16 mouse cellular contexts compared by ENCODE assay signal in the genomic region with DNA sequence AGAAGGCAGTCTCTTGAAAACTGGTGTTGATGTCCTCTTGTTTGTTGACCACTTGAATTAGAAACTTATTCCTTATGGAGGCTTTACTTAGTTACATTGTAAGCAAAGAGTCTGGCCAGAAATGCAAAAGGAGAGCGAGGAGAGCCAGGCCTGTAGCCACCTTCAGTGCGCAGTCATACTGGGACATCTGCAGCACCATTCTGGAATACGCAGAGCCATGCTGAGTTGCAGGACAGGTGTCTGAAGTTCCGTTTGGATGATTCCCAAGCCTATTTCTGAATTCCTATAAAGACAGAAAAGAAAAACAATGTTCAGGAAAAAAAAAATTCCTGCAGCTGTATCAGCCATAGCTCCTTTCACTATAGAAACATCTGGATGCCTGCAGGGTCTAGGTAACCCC.
DNase-seq lines count a peak whose midpoint lies in the region; ATAC-seq lines count a peak whose summit lies in the region.
"Had no signal": no experiment of that assay in that cellular context is flagged by ENCODE, and none has a peak within 500 bp of the region (broad histone marks: within the 10 kb centered on the region; RNA-seq: fewer than 3 reads in every experiment).

No protein-coding gene starts in this region.

- ATAC-seq in cerebellum, adult (ENCODE audit: insufficient number of reproducible peaks, low FRiP score, low TSS enrichment), result peak; percentile 46; the same call in 1 of the 2 replicates
- ATAC-seq: activated CD4-positive, CD25-positive, alpha-beta regulatory T cell, adult 4 months; forebrain, embryonic 15.5 days; intestine, postnatal 0 days had no signal

- DNase-seq in cerebellum, postnatal 14 days, result no peak
- DNase-seq in cerebellum, adult 18-20 months, result peak; percentile 24 to 27
- DNase-seq in cerebellum, postnatal 4 days (ENCODE audit: low spot score in 2 of 2), result no peak
- peak; percentile 75 for DNase-seq in brain, adult 2 months (ENCODE audit: low read depth, low spot score)
- DNase-seq in cerebellum, adult 9-11 months, result peak; percentile 52
- DNase-seq in ovary, adult 18-20 months (ENCODE audit: low spot score), result no peak
- DNase-seq: adrenal gland, adult 8-10 months; adrenal gland, postnatal 25 days; embryo, embryonic 11 days; gastrocnemius, adult 2 months; gastrocnemius, postnatal 14 days; kidney, adult 2 months had no signal

Comparison
In these comparisons a context has a peak if more than half of its experiments do, and no peak if none do; other contexts are left out.
1. DNase-seq: peak in cerebellum, adult 18-20 months (2 of 2), brain, adult 2 months (single experiment) and cerebellum, adult 9-11 months (single experiment); none in cerebellum, postnatal 14 days (0 of 2), cerebellum, postnatal 4 days (0 of 2) and ovary, adult 18-20 months (single experiment).